Mouse (Mus musculus): ENCODE measurements at regions not wholly inside any gene's neighbourhood (a gene's known extent, or its start where the extent isn't known, plus 50 kb on each side); places are given as distances from the start of the nearest gene placed in this dataset.

DNA sequence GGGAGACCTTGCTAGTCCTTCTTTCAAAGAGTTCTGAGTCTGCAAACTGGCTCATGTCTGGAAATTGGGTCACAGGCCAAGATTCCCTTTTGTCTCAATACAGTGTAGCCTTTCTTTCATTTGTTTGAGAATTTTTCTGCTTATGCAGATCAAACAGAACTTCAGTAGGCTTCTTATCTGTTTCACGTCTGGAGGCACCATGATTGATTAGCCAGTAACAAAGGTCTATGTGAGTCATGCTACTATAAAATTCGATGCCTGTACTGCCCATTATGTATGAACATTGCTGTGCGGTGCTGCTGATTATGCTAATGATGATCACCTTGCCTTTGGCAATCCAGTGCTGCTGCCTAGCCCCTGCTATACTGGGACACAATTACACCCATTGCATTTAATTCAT is 52.8 kb upstream of the Nyx start:
- H3K27ac ChIP-seq (replicated peaks; ENCODE audit: low read depth, low read length): no peak overlapping the region
- H3K4me3 ChIP-seq (ENCODE audit: insufficient read depth, low read depth, low read length): no peak overlapping the region

More for the DNA sequence above, 52.8 kb upstream of the Nyx start:
- H3K4me1 ChIP-seq (ENCODE audit: control insufficient read depth, insufficient read depth, insufficient read length, low read length): no peaks in the 10 kb centered on the region
